Mouse (Mus musculus): ENCODE measurements around the gene Golph3l. TPM values are rescaled to one million over a fixed set of nuclear protein-coding genes. Genes with fewer than 3 reads are reported as not detected.
"Not testable (repeated sequence)": the region's sequence is repeated elsewhere in the genome, so short reads cannot be mapped to it uniquely, and the experiment has no call there.

Golph3l gene
- total RNA-seq (2014; rRNA removed) (4.6 and 5.2 TPM in 2 replicates), polyA plus RNA-seq (2012; rRNA removed) (1.6 and 2.5 TPM in 2 replicates)

GRCm38 (mm10) chr3:95588604-95589086, at the start of gene Golph3l:
Gene Golph3l (plus strand): TSS chr3:95588934.
- TF ChIP-seq CTCF (IDR thresholded peaks at IDR 0.05; ENCODE audit: low read depth, low read length) (no peak), POLR2A (IDR thresholded peaks at IDR 0.05; ENCODE audit: extremely low read depth, insufficient read depth, low read length) (no peak)
- no peaks in the 10 kb centered on the region for H3K79me2 ChIP-seq (ENCODE audit: control insufficient read depth, insufficient read depth, low read length)
- WGBS = 0% methylated on average over 12 of the region's 12 CpGs

GRCm38 (mm10) chr3:95538936-95539335, 49.8 kb upstream of the Golph3l start:
- Histone ChIP-seq H3K9ac (ENCODE audit: low read depth, low read length) (no peak overlapping the region), H3K79me2 (ENCODE audit: control insufficient read depth, insufficient read depth, low read length) (no peaks in the 10 kb centered on the region), H3K36me3 (ENCODE audit: control insufficient read depth, insufficient read depth, low read length) (no peaks in the 10 kb centered on the region), H3K4me1 (ENCODE audit: control insufficient read depth, insufficient read depth, low read length) (no peaks in the 10 kb centered on the region), H3K4me3 (ENCODE audit: insufficient read depth, low read depth, low read length) (no peak overlapping the region), H3K27ac (replicated peaks; ENCODE audit: insufficient read depth, low read depth, low read length) (no peak overlapping the region), H3K27me3 (ENCODE audit: control insufficient read depth, insufficient read depth, low read length) (no peaks in the 10 kb centered on the region)
- DNase-seq (ENCODE audit: extremely low read depth, low read depth, low spot score) = peak; percentile 11
- 84% methylated on average over 10 of the region's 10 CpGs for WGBS
- TF ChIP-seq CTCF (IDR thresholded peaks at IDR 0.05; ENCODE audit: low read depth, low read length) = no peak
- TF ChIP-seq POLR2A (IDR thresholded peaks at IDR 0.05; ENCODE audit: extremely low read depth, insufficient read depth, low read length) = no peak

More at GRCm38 (mm10) chr3:95588604-95589086, at the start of gene Golph3l:
- no peaks in the 10 kb centered on the region; the same call in 1 of the 2 replicates for H3K4me1 ChIP-seq (ENCODE audit: control insufficient read depth, insufficient read depth, low read length)
- no peaks in the 10 kb centered on the region for H3K27me3 ChIP-seq (ENCODE audit: control insufficient read depth, insufficient read depth, low read length)
- H3K27ac ChIP-seq (replicated peaks; ENCODE audit: insufficient read depth, low read depth, low read length) = peak within 1 kb of the TSS; percentile 47
- peak within 1 kb of the TSS; percentile 68 for H3K4me3 ChIP-seq (ENCODE audit: insufficient read depth, low read depth, low read length)
- peak; percentile 99 for DNase-seq (ENCODE audit: extremely low read depth, low read depth, low spot score)
- H3K9ac ChIP-seq (ENCODE audit: low read depth, low read length) = peak within 1 kb of the TSS; percentile 76
- H3K36me3 ChIP-seq (ENCODE audit: control insufficient read depth, insufficient read depth, low read length) = peaks cover 11% of the 10 kb centered on the region; the same call in 1 of the 2 replicates

- Histone ChIP-seq H3K27ac (replicated peaks; ENCODE audit: insufficient read depth, low read depth, low read length) (no peak overlapping the region), H3K27me3 (ENCODE audit: control insufficient read depth, insufficient read depth, low read length) (no peaks in the 10 kb centered on the region), H3K4me1 (ENCODE audit: control insufficient read depth, insufficient read depth, low read length) (no peaks in the 10 kb centered on the region), H3K36me3 (ENCODE audit: control insufficient read depth, insufficient read depth, low read length) (no peaks in the 10 kb centered on the region), H3K79me2 (ENCODE audit: control insufficient read depth, insufficient read depth, low read length) (no peaks in the 10 kb centered on the region), H3K9ac (ENCODE audit: low read depth, low read length) (no peak overlapping the region), H3K4me3 (ENCODE audit: insufficient read depth, low read depth, low read length) (no peak overlapping the region)
- TF ChIP-seq CTCF (IDR thresholded peaks at IDR 0.05; ENCODE audit: low read depth, low read length) = no peak
- TF ChIP-seq POLR2A (IDR thresholded peaks at IDR 0.05; ENCODE audit: extremely low read depth, insufficient read depth, low read length) = no peak
- no peak for DNase-seq (ENCODE audit: extremely low read depth, low read depth, low spot score)
- WGBS = 95% methylated on average over 4 of the region's 4 CpGs
Observed at GRCm38 (mm10) chr3:95539837-95540236, 48.9 kb upstream of the Golph3l start.

GRCm38 (mm10) chr3:95541186-95541585, 47.5 kb upstream of the Golph3l start:
- not testable (repeated sequence) for H3K4me1 ChIP-seq (ENCODE audit: control insufficient read depth, insufficient read depth, low read length); DNase-seq (ENCODE audit: extremely low read depth, low read depth, low spot score); H3K27me3 ChIP-seq (ENCODE audit: control insufficient read depth, insufficient read depth, low read length); H3K4me3 ChIP-seq (ENCODE audit: insufficient read depth, low read depth, low read length); H3K79me2 ChIP-seq (ENCODE audit: control insufficient read depth, insufficient read depth, low read length); H3K27ac ChIP-seq (replicated peaks; ENCODE audit: insufficient read depth, low read depth, low read length); H3K36me3 ChIP-seq (ENCODE audit: control insufficient read depth, insufficient read depth, low read length); H3K9ac ChIP-seq (ENCODE audit: low read depth, low read length)
- 74% methylated on average over 2 of the region's 2 CpGs for WGBS

- TF ChIP-seq POLR2A (IDR thresholded peaks at IDR 0.05; ENCODE audit: extremely low read depth, insufficient read depth, low read length) = no peak
- no peak overlapping the region for H3K9ac ChIP-seq (ENCODE audit: low read depth, low read length)
- no peak overlapping the region for H3K4me3 ChIP-seq (ENCODE audit: insufficient read depth, low read depth, low read length)
- no peaks in the 10 kb centered on the region for H3K36me3 ChIP-seq (ENCODE audit: control insufficient read depth, insufficient read depth, low read length)
- no peaks in the 10 kb centered on the region for H3K4me1 ChIP-seq (ENCODE audit: control insufficient read depth, insufficient read depth, low read length)
- no peaks in the 10 kb centered on the region for H3K79me2 ChIP-seq (ENCODE audit: control insufficient read depth, insufficient read depth, low read length)
- no peak for DNase-seq (ENCODE audit: extremely low read depth, low read depth, low spot score)
- no peaks in the 10 kb centered on the region for H3K27me3 ChIP-seq (ENCODE audit: control insufficient read depth, insufficient read depth, low read length)
- no peak overlapping the region for H3K27ac ChIP-seq (replicated peaks; ENCODE audit: insufficient read depth, low read depth, low read length)
Observed at GRCm38 (mm10) chr3:95542171-95542570, 46.6 kb upstream of the Golph3l start.

GRCm38 (mm10) chr3:95542981-95543380, 45.8 kb upstream of the Golph3l start:
- H3K27me3 ChIP-seq (ENCODE audit: control insufficient read depth, insufficient read depth, low read length) = no peaks in the 10 kb centered on the region
- H3K36me3 ChIP-seq (ENCODE audit: control insufficient read depth, insufficient read depth, low read length) = no peaks in the 10 kb centered on the region
- no peaks in the 10 kb centered on the region for H3K4me1 ChIP-seq (ENCODE audit: control insufficient read depth, insufficient read depth, low read length)
- no peak overlapping the region for H3K9ac ChIP-seq (ENCODE audit: low read depth, low read length)
- no peak overlapping the region for H3K4me3 ChIP-seq (ENCODE audit: insufficient read depth, low read depth, low read length)
- H3K79me2 ChIP-seq (ENCODE audit: control insufficient read depth, insufficient read depth, low read length) = no peaks in the 10 kb centered on the region
- no peak for DNase-seq (ENCODE audit: extremely low read depth, low read depth, low spot score)
- H3K27ac ChIP-seq (replicated peaks; ENCODE audit: insufficient read depth, low read depth, low read length) = no peak overlapping the region
- WGBS = 68% methylated on average over 7 of the region's 7 CpGs
- no peak for TF ChIP-seq CTCF (IDR thresholded peaks at IDR 0.05; ENCODE audit: low read depth, low read length)
- no peak for TF ChIP-seq POLR2A (IDR thresholded peaks at IDR 0.05; ENCODE audit: extremely low read depth, insufficient read depth, low read length)

Data from liver, adult 2 months (tissue).